Mouse (Mus musculus): ENCODE data around the gene Pzp. TPM values are rescaled to one million over a fixed set of nuclear protein-coding genes. Genes with fewer than 3 reads are reported as not detected.

The Pzp gene
- total RNA-seq, 2 experiments from 2014 or later, result 0.80 TPM; not detected in 1

DNA sequence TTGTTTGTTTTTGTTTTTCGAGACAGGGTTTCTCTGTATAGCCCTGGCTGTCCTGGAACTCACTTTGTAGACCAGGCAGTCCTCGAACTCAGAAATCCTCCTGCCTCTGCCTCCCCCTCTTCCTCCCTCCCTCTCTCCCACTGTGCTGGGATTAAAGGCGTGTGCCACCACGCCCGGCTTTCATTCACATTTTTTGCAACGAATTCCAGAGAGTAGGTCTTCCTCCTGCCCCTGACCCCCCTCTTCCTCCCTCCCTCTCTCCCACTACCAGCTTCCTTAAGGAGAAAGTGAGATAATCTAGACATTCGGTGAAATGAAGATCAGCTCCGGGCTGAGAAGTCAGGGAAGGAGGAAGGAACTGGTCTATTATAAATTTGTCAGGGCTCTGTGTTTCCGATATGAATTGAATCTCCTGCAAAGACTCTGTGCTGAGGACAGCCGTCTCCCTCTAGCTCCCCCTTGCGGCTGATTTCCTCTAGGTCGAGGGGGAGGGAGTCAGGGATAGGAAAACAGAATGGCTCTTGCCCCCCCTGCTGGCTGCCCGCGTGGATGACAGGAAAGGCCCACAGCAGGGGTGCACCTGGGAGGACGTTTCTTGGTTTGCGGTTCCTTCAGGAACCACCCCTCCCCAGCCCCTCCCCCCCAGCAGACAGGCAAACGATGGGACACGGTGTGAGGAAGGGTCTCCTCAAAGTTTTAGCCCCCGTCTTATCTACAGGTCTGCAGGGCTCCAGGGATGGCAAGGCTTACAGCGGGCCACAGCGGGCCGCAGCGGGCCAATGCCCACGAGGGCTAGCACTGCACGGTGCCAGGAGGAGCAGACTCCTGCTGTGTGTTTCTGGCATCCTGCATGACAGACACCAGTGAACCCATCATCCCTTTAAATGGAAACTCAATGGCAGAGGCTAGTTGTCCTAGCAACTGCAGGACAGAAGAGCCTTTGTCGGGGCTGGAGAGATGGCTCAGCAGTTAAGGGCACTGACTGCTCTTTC, 46.8 kb downstream of the Pzp start:
- peak; percentile 99 for DNase-seq (ENCODE audit: low spot score in 2 of 2)

DNA sequence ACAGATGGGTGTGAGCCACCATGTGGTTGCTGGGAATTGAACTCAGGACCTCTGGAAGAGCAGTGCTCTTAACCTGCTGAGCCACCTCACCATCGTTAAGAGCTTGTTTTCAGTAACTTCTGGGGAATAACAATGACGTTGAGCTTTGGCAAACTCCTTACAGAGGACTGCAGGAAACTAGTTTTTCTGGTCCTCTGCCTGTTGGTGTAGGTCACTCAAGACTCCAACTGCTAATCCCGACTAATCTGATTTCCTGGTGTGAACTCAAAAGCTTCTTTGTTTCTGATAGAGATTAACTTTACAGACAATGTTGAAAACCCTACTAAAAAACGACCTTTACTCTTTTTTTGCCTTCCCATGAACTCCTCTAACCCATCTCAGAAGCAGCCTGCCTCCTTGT, 49.0 kb downstream of the Pzp start:
- DNase-seq (ENCODE audit: low spot score in 2 of 2), result no peak

- no peak for DNase-seq (ENCODE audit: low spot score in 2 of 2)
Measured at GRCm38 (mm10) chr6:128474112-128474511, 52.4 kb downstream of the Pzp start.

DNA sequence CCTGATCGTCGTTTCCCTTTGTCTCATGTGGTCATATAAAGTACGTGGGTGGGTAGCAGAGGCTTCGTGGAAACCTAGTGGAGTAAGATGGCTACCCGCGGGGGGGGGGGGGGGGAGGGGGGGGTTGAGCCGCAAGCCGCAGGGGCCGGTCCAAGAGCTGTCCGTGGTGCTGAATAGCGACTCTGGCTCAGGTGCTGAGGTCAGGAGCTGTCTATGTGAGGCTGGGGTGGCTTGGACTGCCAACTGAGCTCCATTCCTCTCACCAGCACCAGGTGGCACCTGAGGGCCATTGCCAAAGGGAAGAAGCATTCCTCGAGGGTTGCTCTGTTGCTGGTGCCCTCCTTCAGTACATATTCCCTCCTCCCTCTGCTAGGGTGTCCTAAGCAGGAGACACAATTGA, 57.1 kb downstream of the Pzp start:
- DNase-seq (ENCODE audit: low spot score in 2 of 2), result peak; percentile 46 to 48

DNA sequence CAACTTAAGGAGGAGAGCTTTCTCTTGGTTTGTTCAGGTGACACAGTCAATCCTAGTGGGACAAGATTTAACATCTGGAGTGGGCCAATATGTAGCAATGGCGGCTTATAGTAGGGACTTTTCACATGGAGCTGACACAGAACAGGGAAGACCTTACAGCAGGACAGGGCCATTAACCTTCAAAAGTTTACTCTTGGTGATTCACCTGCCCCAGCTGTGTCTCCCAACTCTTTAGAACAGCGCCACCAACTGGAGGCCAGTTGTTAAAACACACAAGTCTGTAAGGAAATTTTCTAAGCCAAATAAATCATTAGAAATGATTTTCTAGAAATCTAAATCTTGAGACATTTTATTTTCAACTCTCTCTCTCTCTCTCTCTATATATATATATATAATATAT, 59.2 kb downstream of the Pzp start:
- DNase-seq (ENCODE audit: low spot score in 2 of 2), result peak; percentile 45 to 56

DNA sequence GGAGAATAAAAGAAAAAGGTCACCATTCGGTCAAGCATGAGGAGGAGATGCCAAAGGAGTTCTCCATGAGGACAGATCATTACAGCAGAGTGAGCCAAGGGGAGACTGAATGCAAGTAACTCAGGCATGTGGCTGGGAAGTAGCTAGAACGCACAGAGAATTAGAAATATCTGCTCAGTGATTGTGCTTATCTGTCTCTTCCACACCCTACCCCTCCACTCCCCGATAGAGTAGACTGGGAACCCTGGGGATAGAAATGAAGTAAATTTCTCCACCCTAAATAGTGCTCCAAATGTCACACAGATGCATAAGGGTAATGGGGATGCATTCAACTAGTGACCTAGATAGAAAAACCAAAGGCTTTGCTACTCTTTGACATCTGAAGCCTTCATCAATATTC, 60.0 kb downstream of the Pzp start:
- no peak for DNase-seq (ENCODE audit: low spot score in 2 of 2)

DNA sequence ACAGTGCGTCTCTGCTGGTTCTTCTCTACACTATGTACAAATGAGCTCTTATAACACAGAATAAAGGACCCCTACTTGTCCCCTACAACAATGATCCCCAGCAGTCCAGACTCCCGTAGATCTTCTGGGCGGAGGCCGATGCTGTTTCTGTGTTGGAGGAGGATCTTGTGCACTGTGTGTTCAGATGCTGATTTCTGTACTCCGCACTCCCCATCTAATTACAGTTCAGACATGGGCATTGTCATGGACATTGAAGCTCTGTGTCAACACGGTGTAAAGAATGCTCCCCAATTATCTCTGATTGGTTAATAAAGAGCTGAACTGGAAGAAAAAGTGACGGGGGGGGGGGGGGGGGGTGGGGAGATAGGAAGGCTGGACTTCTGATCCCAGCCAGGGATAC, 60.5 kb downstream of the Pzp start:
- no peak for DNase-seq (ENCODE audit: low spot score in 2 of 2)

DNA sequence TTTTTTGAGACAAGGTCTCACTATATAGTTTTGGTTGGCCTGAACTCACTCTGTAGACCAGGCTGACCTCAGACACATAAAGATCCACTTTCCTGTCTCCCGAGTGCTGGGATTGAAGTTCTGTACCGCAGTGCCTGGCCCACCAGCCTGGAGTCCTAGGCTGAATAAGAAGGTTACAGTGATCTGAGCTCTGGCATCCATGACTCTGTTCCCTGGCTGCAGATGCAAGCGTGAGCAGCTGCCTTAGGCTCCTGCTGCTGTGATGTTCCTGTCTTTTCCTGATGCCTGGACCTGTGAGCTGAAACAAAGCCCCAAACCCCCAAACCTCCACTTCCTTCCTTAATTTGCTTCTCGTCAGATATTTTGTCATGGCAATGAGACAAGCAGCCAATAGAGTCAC, 61.5 kb downstream of the Pzp start:
- DNase-seq (ENCODE audit: low spot score in 2 of 2), result no peak

DNA sequence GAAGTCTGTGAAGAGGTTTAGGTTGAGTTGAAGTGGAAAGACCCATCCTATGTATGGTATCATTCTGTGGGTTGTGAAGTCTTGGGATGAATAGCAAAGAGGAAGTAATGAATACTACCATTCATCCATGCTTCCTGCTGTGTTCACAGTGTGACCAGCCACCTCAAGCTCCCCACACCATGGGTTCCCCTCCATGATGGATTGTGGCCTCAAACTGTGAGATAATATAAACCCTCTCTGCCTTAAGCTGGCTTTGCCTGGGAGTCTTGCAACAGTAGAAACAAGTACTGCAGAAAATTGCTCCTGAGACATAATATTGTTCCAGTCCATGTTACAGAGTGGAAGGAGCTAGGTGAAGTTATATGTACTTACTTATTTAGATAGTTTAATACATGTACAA, 64.9 kb downstream of the Pzp start:
- DNase-seq (ENCODE audit: low spot score in 2 of 2), result no peak

GRCm38 (mm10) chr6:128460729-128461503, 65.6 kb downstream of the Pzp start:
- no peak for DNase-seq (ENCODE audit: low spot score in 2 of 2)

- no peak for DNase-seq (ENCODE audit: low spot score in 2 of 2)
Measured at GRCm38 (mm10) chr6:128460321-128460720, 66.2 kb downstream of the Pzp start.

DNA sequence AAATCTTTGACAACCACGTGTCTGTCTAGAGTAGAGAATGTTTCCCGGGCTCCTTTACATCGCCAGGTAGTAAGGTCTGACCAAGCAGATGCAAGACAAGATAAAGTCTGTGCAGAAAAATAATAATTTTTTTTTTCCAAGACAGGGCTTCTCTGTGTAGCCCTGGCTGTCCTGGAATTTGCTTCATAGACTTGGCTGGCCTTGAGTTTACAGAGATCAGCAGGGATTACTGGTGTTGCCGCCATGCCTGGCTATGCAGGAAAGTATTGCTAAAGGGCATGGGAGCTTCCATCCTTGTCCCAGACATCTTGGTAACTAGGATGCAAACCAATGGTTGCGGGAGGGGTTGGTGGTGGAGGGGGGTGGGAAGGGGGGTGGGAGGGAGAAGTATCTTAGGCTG, 69.3 kb downstream of the Pzp start:
- no peak for DNase-seq (ENCODE audit: low spot score in 2 of 2)

DNA sequence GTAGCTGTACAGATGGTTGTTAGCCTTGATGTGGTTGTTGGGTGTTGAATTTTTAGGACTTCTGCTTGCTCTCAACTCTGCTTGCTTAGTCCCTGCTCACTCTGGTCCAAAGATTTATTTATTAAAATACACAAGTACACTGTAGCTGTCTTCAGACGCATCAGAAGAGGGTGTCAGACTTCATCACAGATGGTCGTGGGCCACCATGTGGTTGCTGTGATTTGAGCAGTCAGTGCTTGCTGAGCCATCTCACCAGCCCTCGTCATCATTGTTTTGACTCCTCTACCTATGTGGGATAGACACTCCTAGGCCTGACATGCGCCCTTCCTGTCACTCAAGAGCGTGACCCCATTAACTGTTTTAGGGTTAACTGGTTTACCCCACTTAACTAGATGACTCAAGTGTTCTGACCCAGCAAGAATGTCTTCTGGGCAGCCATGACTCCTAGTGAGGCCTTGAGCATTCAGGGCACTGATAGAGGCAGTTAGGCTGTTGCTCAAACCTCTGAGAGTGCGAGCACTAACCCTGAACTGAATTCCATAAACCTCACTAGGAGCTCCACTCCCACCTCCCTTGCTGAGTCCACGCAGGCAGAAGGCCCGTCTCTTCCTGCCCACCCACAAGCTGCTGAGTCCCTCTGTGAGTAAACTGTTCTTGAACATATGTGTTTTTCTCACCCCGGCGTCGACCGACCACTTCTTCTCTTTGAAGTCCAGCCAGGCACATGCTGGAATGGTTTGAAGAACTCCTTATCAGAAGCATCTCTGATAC, 70.5 kb downstream of the Pzp start:
- peak in 1 of 2 experiments; percentile 29 for DNase-seq (ENCODE audit: low spot score in 2 of 2)

GRCm38 (mm10) chr6:128447063-128447462, 79.5 kb downstream of the Pzp start:
- DNase-seq (ENCODE audit: low spot score in 2 of 2), result no peak

GRCm38 (mm10) chr6:128445761-128446535, 80.6 kb downstream of the Pzp start:
- DNase-seq (ENCODE audit: low spot score in 2 of 2), result peak in 1 of 2 experiments; percentile 54

GRCm38 (mm10) chr6:128440238-128440637, 86.3 kb downstream of the Pzp start:
- no peak for DNase-seq (ENCODE audit: low spot score in 2 of 2)

GRCm38 (mm10) chr6:128438871-128439341, 87.6 kb downstream of the Pzp start:
- DNase-seq (ENCODE audit: low spot score in 2 of 2), result peak; percentile 38 to 45

DNA sequence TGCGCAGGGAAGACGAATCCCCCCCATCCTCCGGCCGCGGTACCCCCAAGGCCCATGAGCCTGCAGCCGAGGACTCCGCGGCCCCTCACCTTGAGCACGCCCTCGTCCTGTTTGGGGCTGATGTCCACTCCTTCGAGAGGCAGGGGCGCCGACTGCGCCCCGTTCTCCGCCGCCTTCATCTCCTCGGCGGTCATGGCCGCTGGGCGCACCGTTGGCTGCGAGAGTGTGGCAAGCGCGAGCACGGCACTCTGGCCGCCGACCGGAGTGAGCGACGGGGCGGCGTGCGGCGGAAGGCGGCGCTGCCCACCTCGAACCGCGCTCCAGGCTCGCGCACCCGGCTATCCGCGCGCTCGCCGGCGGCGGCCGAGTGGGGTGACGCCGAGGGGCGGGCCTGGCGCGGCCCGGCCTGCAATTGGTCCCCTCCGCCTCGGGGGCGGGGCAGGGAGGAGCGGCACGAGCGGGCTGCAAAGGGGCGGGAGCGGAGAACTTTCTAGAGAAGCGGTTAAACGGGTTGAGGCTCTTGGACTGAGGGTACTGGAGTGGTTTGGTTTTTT, 88.1 kb downstream of the Pzp start, which contains the start of gene Fkbp4:
Gene Fkbp4 (minus strand): TSS at position 361 of the 554 bp plus-strand sequence.
- DNase-seq (ENCODE audit: low spot score in 2 of 2), result peak; percentile 96

DNA sequence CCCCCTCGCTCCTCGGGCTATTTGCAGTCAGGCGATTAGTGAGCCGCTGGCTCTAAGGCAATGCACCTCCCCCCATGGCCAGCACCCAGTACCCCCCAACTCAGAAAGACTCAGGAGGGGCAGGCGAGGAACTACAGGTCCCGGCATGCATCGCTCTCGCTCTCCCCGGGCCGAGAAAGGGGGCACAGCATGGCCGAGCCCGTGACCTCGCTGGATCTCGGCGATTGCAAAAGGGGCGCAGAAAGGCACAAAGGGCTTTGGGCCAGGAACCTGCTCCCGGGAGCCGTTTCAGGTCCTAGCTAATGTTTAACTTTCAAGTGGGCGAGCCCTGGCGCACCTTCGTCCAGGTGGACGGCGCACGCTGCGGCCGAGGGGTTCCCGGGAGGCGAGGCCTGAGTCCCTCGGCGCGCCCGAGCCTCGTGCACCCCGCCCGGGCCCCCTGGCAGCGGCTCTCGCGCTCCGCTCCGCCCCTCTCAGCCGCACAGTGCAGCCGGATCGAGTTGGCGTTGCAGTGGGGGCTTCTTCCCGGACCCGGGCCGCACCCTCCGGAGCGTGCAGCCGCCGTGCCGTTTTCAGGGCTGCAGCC, 88.7 kb downstream of the Pzp start:
- peak; percentile 61 to 68 for DNase-seq (ENCODE audit: low spot score in 2 of 2)
